37 mouse cellular contexts compared by ENCODE assay signal in genomic region chr13:23018158-23018557, GRCm38 (mm10). TPM values are rescaled to one million over a fixed set of nuclear protein-coding genes. Genes with fewer than 3 reads are reported as not detected.
DNase-seq lines count a peak whose midpoint lies in the region; ATAC-seq and TF ChIP-seq lines count a peak whose summit lies in the region.
"Had no signal": no experiment of that assay in that cellular context is flagged by ENCODE, and none has a peak within 500 bp of the region (broad histone marks: within the 10 kb centered on the region; RNA-seq: fewer than 3 reads in every experiment).

No protein-coding gene starts in this region.

- H3K9ac ChIP-seq in embryonic facial prominence, embryonic 11.5 days (replicated peaks; ENCODE audit: low read length): no peak overlapping the region
- no peak overlapping the region for H3K9ac ChIP-seq in embryonic facial prominence, embryonic 14.5 days (ENCODE audit: low read depth, low read length)
- H3K9ac ChIP-seq: embryonic facial prominence, embryonic 12.5 days; forebrain, embryonic 13.5 days; hindbrain, embryonic 13.5 days had no signal

- no peaks in the 10 kb centered on the region for H3K36me3 ChIP-seq in embryonic facial prominence, embryonic 11.5 days (replicated peaks; ENCODE audit: control insufficient read depth, insufficient read depth, low read depth, low read length)
- H3K36me3 ChIP-seq in embryonic facial prominence, embryonic 10.5 days (replicated peaks): no peaks in the 10 kb centered on the region
- H3K36me3 ChIP-seq in embryonic facial prominence, embryonic 14.5 days (ENCODE audit: control insufficient read depth, insufficient read depth, low read length): no peaks in the 10 kb centered on the region
- H3K36me3 ChIP-seq: embryonic facial prominence, embryonic 12.5 days; forebrain, embryonic 10.5 days; hindbrain, embryonic 13.5 days had no signal

- no peak overlapping the region for H3K27ac ChIP-seq in embryonic facial prominence, embryonic 11.5 days (replicated peaks; ENCODE audit: low read depth, low read length)
- no peak overlapping the region for H3K27ac ChIP-seq in embryonic facial prominence, embryonic 10.5 days (replicated peaks)
- no peak overlapping the region for H3K27ac ChIP-seq in embryonic facial prominence, embryonic 14.5 days (replicated peaks; ENCODE audit: low read depth, low read length)
- H3K27ac ChIP-seq: embryonic facial prominence, embryonic 12.5 days; forebrain, embryonic 10.5 days; forebrain, embryonic 13.5 days; gastrocnemius, adult 2 months; hindbrain, embryonic 13.5 days had no signal

- no peak for TF ChIP-seq POLR2A in brain, embryonic 14.5 days (IDR thresholded peaks at IDR 0.05; ENCODE audit: borderline replicate concordance, extremely low read depth, insufficient read depth, insufficient read length, poor library complexity, severe bottlenecking)

- H3K9me3 ChIP-seq in embryonic facial prominence, embryonic 11.5 days (replicated peaks; ENCODE audit: control insufficient read depth, low read length): no peaks in the 10 kb centered on the region
- H3K9me3 ChIP-seq in embryonic facial prominence, embryonic 10.5 days: no peaks in the 10 kb centered on the region
- no peaks in the 10 kb centered on the region for H3K9me3 ChIP-seq in embryonic facial prominence, embryonic 14.5 days (ENCODE audit: control insufficient read depth, low read length)
- H3K9me3 ChIP-seq: embryonic facial prominence, embryonic 12.5 days; forebrain, embryonic 10.5 days; forebrain, embryonic 13.5 days; hindbrain, embryonic 13.5 days had no signal

- H3K4me1 ChIP-seq in embryonic facial prominence, embryonic 11.5 days (ENCODE audit: control insufficient read depth, insufficient read depth, low read length): no peaks in the 10 kb centered on the region
- H3K4me1 ChIP-seq in embryonic facial prominence, embryonic 10.5 days: no peaks in the 10 kb centered on the region
- H3K4me1 ChIP-seq in embryonic facial prominence, embryonic 14.5 days (ENCODE audit: control insufficient read depth, insufficient read depth, low read length): no peaks in the 10 kb centered on the region
- H3K4me1 ChIP-seq: embryonic facial prominence, embryonic 12.5 days; forebrain, embryonic 13.5 days; hindbrain, embryonic 13.5 days had no signal

- no peak for TF ChIP-seq CTCF in brain, embryonic 14.5 days (IDR thresholded peaks at IDR 0.05; ENCODE audit: borderline replicate concordance, extremely low read depth, insufficient read depth, insufficient read length)

- no peaks in the 10 kb centered on the region for H3K27me3 ChIP-seq in embryonic facial prominence, embryonic 11.5 days (ENCODE audit: control insufficient read depth, insufficient read depth, low read length)
- no peaks in the 10 kb centered on the region for H3K27me3 ChIP-seq in embryonic facial prominence, embryonic 10.5 days (replicated peaks; ENCODE audit: low read depth, poor library complexity, severe bottlenecking)
- H3K27me3 ChIP-seq in embryonic facial prominence, embryonic 14.5 days (replicated peaks; ENCODE audit: control insufficient read depth, insufficient read depth, low read length): no peaks in the 10 kb centered on the region
- H3K27me3 ChIP-seq: embryonic facial prominence, embryonic 12.5 days; forebrain, embryonic 13.5 days; hindbrain, embryonic 13.5 days had no signal

- peak; percentile 12 for DNase-seq in embryonic facial prominence, embryonic 11.5 days (ENCODE audit: low spot score)
- no peak for DNase-seq in embryonic facial prominence, embryonic 10.5 days (ENCODE audit: low spot score)
- peak; percentile 0 for DNase-seq in brain, embryonic 14.5 days (ENCODE audit: low read depth)
- DNase-seq in embryonic facial prominence, embryonic 14.5 days (ENCODE audit: low spot score): peak; percentile 85
- DNase-seq in layer of hippocampus, postnatal 10 days (ENCODE audit: low spot score in 2 of 2): no peak
- DNase-seq in adrenal gland, adult (ENCODE audit: inconsistent age in 2 of 2, low spot score in 1 of 2): no peak
- DNase-seq: adrenal gland, postnatal 10 days; adrenal gland, postnatal 36 days; cerebellum, adult 11 months; cerebellum, adult 2 months; cerebellum, adult 9-11 months; cerebellum, postnatal 25 days; gastrocnemius, adult 2 months; gastrocnemius, postnatal 14 days; heart, adult 11 months; kidney, adult 18-20 months had no signal

- H3K4me3 ChIP-seq in embryonic facial prominence, embryonic 11.5 days (ENCODE audit: low read depth, low read length): no peak overlapping the region
- no peak overlapping the region for H3K4me3 ChIP-seq in embryonic facial prominence, embryonic 10.5 days
- no peak overlapping the region for H3K4me3 ChIP-seq in embryonic facial prominence, embryonic 14.5 days (ENCODE audit: low read depth, low read length)
- H3K4me3 ChIP-seq: embryonic facial prominence, embryonic 12.5 days; forebrain, embryonic 10.5 days; forebrain, embryonic 13.5 days; gastrocnemius, adult 2 months; hindbrain, embryonic 13.5 days had no signal

- H3K4me2 ChIP-seq in embryonic facial prominence, embryonic 11.5 days (ENCODE audit: low read depth, low read length): no peak overlapping the region
- no peak overlapping the region for H3K4me2 ChIP-seq in embryonic facial prominence, embryonic 14.5 days (ENCODE audit: low read depth, low read length)
- H3K4me2 ChIP-seq: embryonic facial prominence, embryonic 12.5 days; forebrain, embryonic 13.5 days; heart, embryonic 11.5 days; hindbrain, embryonic 13.5 days had no signal

- ATAC-seq in embryonic facial prominence, embryonic 11.5 days (replicated peaks; ENCODE audit: insufficient number of reproducible peaks, low FRiP score, low TSS enrichment, low read depth): no peak
- ATAC-seq in embryonic facial prominence, embryonic 14.5 days (ENCODE audit: low read depth): peak; percentile 55; the same call in 1 of the 2 replicates
- ATAC-seq: CD4-positive, CD25-positive, alpha-beta regulatory T cell, adult 4 months; forebrain, embryonic 13.5 days; forebrain, embryonic 16.5 days; hindbrain, embryonic 16.5 days; inflammation-experienced regulatory T-cells, adult 6 months; intestine, embryonic 16.5 days had no signal

RNA-seq across cellular contexts. Expression of gene Vmn1r213, which starts 10.7 kb away (rescaled TPM):
- polyA plus RNA-seq in embryonic facial prominence, embryonic 11.5 days (2014; fragmentation: Nextera tagmentation; extraction: Ambion mirVana): not detected in 2 replicates
- not detected in 2 replicates for polyA plus RNA-seq in embryonic facial prominence, embryonic 10.5 days (2016; fragmentation: Nextera tagmentation; extraction: Ambion mirVana)
- not detected in 2 replicates for polyA plus RNA-seq in brain, embryonic 14.5 days (2012; rRNA removed)
- not detected in 2 replicates for polyA plus RNA-seq in embryonic facial prominence, embryonic 14.5 days (2014; fragmentation: Nextera tagmentation; extraction: Ambion mirVana)
- not detected for total RNA-seq in layer of hippocampus, postnatal 10 days (2021)
- total RNA-seq: adrenal gland, adult 18-20 months; adrenal gland, postnatal 10 days; adrenal gland, postnatal 36 days; common myeloid progenitor, adult 5-6 weeks; gastrocnemius, adult 2 months; gastrocnemius, postnatal 14 days; gastrocnemius, postnatal 4 days; heart, adult 8-10 months; heart, postnatal 25 days; hematopoietic stem cell, adult 5-6 weeks; MEL had no signal
- polyA plus RNA-seq: C2C12; CD4-positive, CD25-positive, alpha-beta regulatory T cell, adult 4 months; cerebellum, adult 2 months; embryonic facial prominence, embryonic 12.5 days; forebrain, embryonic 10.5 days; forebrain, embryonic 13.5 days; forebrain, embryonic 16.5 days; frontal cortex, adult 2 months; heart, embryonic 11.5 days; heart, embryonic 14.5 days; heart, postnatal 0 days; hindbrain, embryonic 13.5 days; hindbrain, embryonic 16.5 days; inflammation-experienced regulatory T-cells, adult 6 months; intestine, embryonic 16.5 days had no signal

RNA-seq across cellular contexts. Expression of gene Vmn1r214, which starts 12.1 kb away (rescaled TPM):
- not detected in 2 replicates for polyA plus RNA-seq in embryonic facial prominence, embryonic 11.5 days (2014; fragmentation: Nextera tagmentation; extraction: Ambion mirVana)
- polyA plus RNA-seq in embryonic facial prominence, embryonic 10.5 days (2016; fragmentation: Nextera tagmentation; extraction: Ambion mirVana): not detected in 2 replicates
- polyA plus RNA-seq in brain, embryonic 14.5 days (2012; rRNA removed): not detected in 2 replicates
- not detected in 2 replicates for polyA plus RNA-seq in embryonic facial prominence, embryonic 14.5 days (2014; fragmentation: Nextera tagmentation; extraction: Ambion mirVana)
- total RNA-seq in layer of hippocampus, postnatal 10 days (2021): not detected
- total RNA-seq: adrenal gland, adult 18-20 months; adrenal gland, postnatal 10 days; adrenal gland, postnatal 36 days; common myeloid progenitor, adult 5-6 weeks; gastrocnemius, adult 2 months; gastrocnemius, postnatal 14 days; gastrocnemius, postnatal 4 days; heart, adult 8-10 months; heart, postnatal 25 days; hematopoietic stem cell, adult 5-6 weeks; MEL had no signal
- polyA plus RNA-seq: C2C12; cerebellum, adult 2 months; embryonic facial prominence, embryonic 12.5 days; forebrain, embryonic 10.5 days; forebrain, embryonic 13.5 days; forebrain, embryonic 16.5 days; frontal cortex, adult 2 months; heart, embryonic 11.5 days; heart, embryonic 14.5 days; heart, postnatal 0 days; hindbrain, embryonic 13.5 days; hindbrain, embryonic 16.5 days; intestine, embryonic 16.5 days had no signal

RNA-seq across cellular contexts. Expression of gene Vmn1r215, which starts 49.7 kb away (rescaled TPM):
- not detected in 2 replicates for polyA plus RNA-seq in embryonic facial prominence, embryonic 11.5 days (2014; fragmentation: Nextera tagmentation; extraction: Ambion mirVana)
- polyA plus RNA-seq in embryonic facial prominence, embryonic 10.5 days (2016; fragmentation: Nextera tagmentation; extraction: Ambion mirVana): not detected in 2 replicates
- polyA plus RNA-seq in brain, embryonic 14.5 days (2012; rRNA removed): not detected in 2 replicates
- not detected in 2 replicates for polyA plus RNA-seq in embryonic facial prominence, embryonic 14.5 days (2014; fragmentation: Nextera tagmentation; extraction: Ambion mirVana)
- total RNA-seq in layer of hippocampus, postnatal 10 days (2021): not detected
- total RNA-seq: adrenal gland, adult 18-20 months; adrenal gland, postnatal 10 days; adrenal gland, postnatal 36 days; common myeloid progenitor, adult 5-6 weeks; gastrocnemius, adult 2 months; gastrocnemius, postnatal 14 days; gastrocnemius, postnatal 4 days; heart, adult 8-10 months; heart, postnatal 25 days; hematopoietic stem cell, adult 5-6 weeks; MEL had no signal
- polyA plus RNA-seq: C2C12; CD4-positive, CD25-positive, alpha-beta regulatory T cell, adult 4 months; cerebellum, adult 2 months; embryonic facial prominence, embryonic 12.5 days; forebrain, embryonic 10.5 days; forebrain, embryonic 13.5 days; forebrain, embryonic 16.5 days; frontal cortex, adult 2 months; heart, embryonic 11.5 days; heart, embryonic 14.5 days; heart, postnatal 0 days; hindbrain, embryonic 13.5 days; hindbrain, embryonic 16.5 days; inflammation-experienced regulatory T-cells, adult 6 months; intestine, embryonic 16.5 days had no signal

Comparison
In these comparisons a context has a peak if more than half of its experiments do, and no peak if none do; other contexts are left out.
1. DNase-seq: peak in embryonic facial prominence, embryonic 11.5 days (single experiment), brain, embryonic 14.5 days (single experiment) and embryonic facial prominence, embryonic 14.5 days (single experiment); none in embryonic facial prominence, embryonic 10.5 days (single experiment), layer of hippocampus, postnatal 10 days (0 of 2) and adrenal gland, adult (0 of 2).